Mouse (Mus musculus): ENCODE data around the gene Noc2l. TPM values are rescaled to one million over a fixed set of nuclear protein-coding genes. Genes with fewer than 3 reads are reported as not detected.

Gene Noc2l
- total RNA-seq, 2 experiments from 2014 or later, result 30.8 to 33.3 TPM

- TF ChIP-seq CTCF (IDR thresholded peaks at IDR 0.05), result no peak
- DNase-seq, result no peak
- Histone ChIP-seq H3K27ac (no peak overlapping the region), H3K4me3 (no peak overlapping the region)
- intact Hi-C loops (cut with DNase I), result no loop called here
These were observed 17.2 kb downstream of the Noc2l start for GRCm38 (mm10) chr4:156253043-156253442.

- TF ChIP-seq CTCF (IDR thresholded peaks at IDR 0.05), result no peak
These were observed 18.7 kb downstream of the Noc2l start for GRCm38 (mm10) chr4:156254361-156255077.

DNA sequence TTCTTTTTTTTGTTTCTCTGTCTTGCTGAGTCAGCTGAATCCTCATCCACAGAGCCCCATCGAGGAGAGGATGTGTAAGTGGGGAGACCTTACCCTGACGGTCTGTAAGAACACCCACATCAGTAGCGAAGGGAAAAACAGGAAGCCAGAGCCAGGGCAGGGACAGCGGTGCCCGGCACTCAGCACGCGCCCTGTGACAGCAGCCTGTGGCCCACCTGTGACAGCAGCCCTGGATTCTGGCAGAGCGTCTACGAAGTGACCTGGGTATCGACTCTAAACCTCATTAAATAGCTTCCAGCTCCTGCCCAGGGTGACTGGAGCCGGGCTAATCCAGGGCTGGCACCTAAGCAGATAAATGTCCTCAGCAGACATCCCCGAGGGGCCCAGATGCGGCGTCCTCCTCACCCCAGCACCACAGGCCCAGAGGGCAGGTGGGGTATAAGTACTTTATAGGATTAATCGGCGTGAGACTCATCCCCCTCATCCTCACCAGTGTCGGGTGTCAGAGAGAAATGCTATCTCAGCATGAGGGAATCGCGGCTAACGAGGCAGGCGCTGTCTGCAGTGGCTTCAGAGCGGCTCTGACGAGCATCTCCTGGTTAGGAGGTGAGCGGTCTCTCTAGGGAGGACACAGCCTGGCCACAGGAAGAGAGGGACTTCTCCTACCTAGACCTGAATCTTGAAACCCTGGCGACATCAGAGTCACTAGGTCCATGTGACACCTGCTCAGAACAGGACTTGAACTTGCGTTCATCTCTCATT is 19.4 kb downstream of the Noc2l start, which contains the start of gene Samd11:
Gene Samd11, minus strand, starts transcription at position 580 of the 762 bp plus-strand sequence.
- Histone ChIP-seq H3K4me3 (peak within 1 kb of the TSS; percentile 48), H3K27ac (no peak within 1 kb of the TSS)
- TF ChIP-seq CTCF (IDR thresholded peaks at IDR 0.05), result no peak
- no peak for DNase-seq
- intact Hi-C loops (cut with DNase I), result no loop called here

More at GRCm38 (mm10) chr4:156254361-156255077, 18.7 kb downstream of the Noc2l start:
- DNase-seq, result no peak
- H3K4me3 ChIP-seq, result peak overlapping the region; percentile 48
- intact Hi-C loops (cut with DNase I), result no loop called here
- no peak overlapping the region for H3K27ac ChIP-seq

Small RNA genes lying within 50 kb of the gene (microRNA-seq; reads per million reads assigned to microRNA genes)
- not detected for gene Mir7658

Other genes starting within 250 kb of the Noc2l start
- gene B3galt6, start 243.4 kb upstream of the Noc2l start, total RNA-seq (2021), result 1 to 10 TPM in 1 of 2 experiments, under 1 TPM in 1; 0.92 to 2.0 TPM
- 10 to 100 TPM; 75.7 to 81.5 TPM for gene Sdf4, start 243.1 kb upstream of the Noc2l start, total RNA-seq (2021)
- gene Tnfrsf4, start 222.2 kb upstream of the Noc2l start, total RNA-seq (2021), result 1 to 10 TPM in 1 of 2 experiments, under 1 TPM in 1; 0.75 to 2.1 TPM
- gene Tnfrsf18, start 209.8 kb upstream of the Noc2l start, total RNA-seq (2021), result not detected
- not detected for gene Ttll10, start 176.6 kb upstream of the Noc2l start, total RNA-seq (2021)
- 1 to 10 TPM; 1.9 to 2.3 TPM for gene 9430015G10Rik, start 126.0 kb upstream of the Noc2l start, total RNA-seq (2021)
- gene Rnf223, start 105.5 kb upstream of the Noc2l start, total RNA-seq (2021), result not detected
- gene Agrn, start 38.5 kb upstream of the Noc2l start, total RNA-seq (2021), result 1 to 10 TPM; 6.9 to 8.0 TPM
- 1 to 10 TPM in 1 of 2 experiments, not detected in 1; 1.1 TPM for gene Isg15, start 35.2 kb upstream of the Noc2l start, total RNA-seq (2021)
- 1 to 10 TPM; 4.2 to 4.4 TPM for gene AW011738, start 32.7 kb upstream of the Noc2l start, total RNA-seq (2021)
- gene Perm1, start 20.1 kb upstream of the Noc2l start, total RNA-seq (2021), result 100 to 1,000 TPM; 142 to 265 TPM
- gene Plekhn1, start 1.2 kb upstream of the Noc2l start, total RNA-seq (2021), result 1 to 10 TPM; 5.8 to 7.6 TPM
- gene Samd11, start 19.6 kb downstream of the Noc2l start, total RNA-seq (2021), result not detected
- not detected for gene Vmn2r-ps159, start 95.1 kb downstream of the Noc2l start, total RNA-seq (2021)

Data from gastrocnemius, adult 2 months (tissue).